Mouse (Mus musculus): ENCODE measurements around the gene 5730455P16Rik.

GRCm38 (mm10) chr11:80384461-80384860 lies 6.6 kb upstream of the 5730455P16Rik start:
- TF ChIP-seq POLR2A (IDR thresholded peaks at IDR 0.05; ENCODE audit: low read depth, low read length) (no peak), CTCF (IDR thresholded peaks at IDR 0.05; ENCODE audit: extremely low read depth, insufficient read depth, insufficient read length, insufficient replicate concordance) (no peak)
